In the genomic region with DNA sequence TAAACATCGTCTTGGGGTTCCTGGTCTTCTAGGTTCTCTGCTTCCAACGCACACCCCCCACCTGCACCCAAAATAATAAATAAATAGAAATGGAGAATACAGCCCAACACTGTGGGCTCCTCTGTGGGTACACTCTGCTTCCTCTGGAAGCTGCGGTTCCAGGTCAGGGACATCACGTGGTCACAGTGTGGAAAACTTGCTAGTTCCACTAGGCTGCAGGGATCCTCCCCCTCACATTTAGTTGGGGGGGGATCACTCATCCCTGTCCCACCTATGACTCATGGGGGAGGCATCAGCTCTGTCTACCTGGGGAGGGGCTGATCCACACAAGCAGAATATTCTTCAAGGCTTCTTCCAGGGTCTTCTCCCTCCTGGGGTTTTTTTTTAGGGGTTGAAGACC, we compare ENCODE assay signal across 20 mouse cellular contexts. TPM values are rescaled to one million over a fixed set of nuclear protein-coding genes. Genes with fewer than 3 reads are reported as not detected.
"Had no signal": no experiment of that assay in that cellular context is flagged by ENCODE, and none has a peak within 500 bp of the region (broad histone marks: within the 10 kb centered on the region; RNA-seq: fewer than 3 reads in every experiment).

No protein-coding gene starts in this region.

- H3K4me2 ChIP-seq: liver, embryonic 13.5 days; midbrain, embryonic 11.5 days; midbrain, embryonic 15.5 days; neural tube, embryonic 12.5 days; neural tube, embryonic 15.5 days; stomach, embryonic 15.5 days had no signal

- H3K36me3 ChIP-seq: liver, embryonic 13.5 days; midbrain, embryonic 15.5 days; neural tube, embryonic 12.5 days; neural tube, embryonic 15.5 days; stomach, embryonic 15.5 days had no signal

- H3K9ac ChIP-seq: liver, embryonic 13.5 days; midbrain, embryonic 15.5 days; neural tube, embryonic 12.5 days; neural tube, embryonic 15.5 days; stomach, embryonic 15.5 days had no signal

- ATAC-seq: midbrain, embryonic 15.5 days had no signal

- H3K9me3 ChIP-seq: liver, embryonic 13.5 days; midbrain, embryonic 15.5 days; neural tube, embryonic 12.5 days; neural tube, embryonic 15.5 days; stomach, embryonic 15.5 days had no signal

- DNase-seq: kidney, adult 2 months; kidney, postnatal 36 days; liver, embryonic 13.5 days; lung, adult 2 months; lung, postnatal 14 days; lung, postnatal 4 days; retina, postnatal 1 day; right cerebral cortex, postnatal 25 days; spleen, adult 18-20 months; thymus, postnatal 25 days had no signal

- H3K27ac ChIP-seq: kidney, postnatal 0 days; liver, embryonic 13.5 days; midbrain, embryonic 15.5 days; neural tube, embryonic 12.5 days; neural tube, embryonic 15.5 days; stomach, embryonic 15.5 days had no signal

- H3K4me3 ChIP-seq: liver, embryonic 13.5 days; midbrain, embryonic 15.5 days; neural tube, embryonic 12.5 days; neural tube, embryonic 15.5 days; stomach, embryonic 15.5 days had no signal

- H3K27me3 ChIP-seq: midbrain, embryonic 15.5 days; neural tube, embryonic 12.5 days; neural tube, embryonic 15.5 days; stomach, embryonic 15.5 days had no signal

RNA-seq across cellular contexts. Expression of gene Ip6k3, which starts 23.4 kb away (rescaled TPM):
- total RNA-seq: layer of hippocampus, postnatal 10 days; liver, adult 2 months; megakaryocyte progenitor cell, adult 5-6 weeks; megakaryocyte-erythroid progenitor cell, adult 5-6 weeks had no signal
- polyA plus RNA-seq: liver, adult 2 months had no signal
